Mouse (Mus musculus) MEL (cell line): ENCODE results near the gene Scube3. TPM values are rescaled to one million over a fixed set of nuclear protein-coding genes. Genes with fewer than 3 reads are reported as not detected.

Experiments used
- DNase-seq: peaks from one replicate; pipeline ENCODE4 v3.0.0; 2011; ENCODE audit warnings: low read depth, low spot score
- H3K27ac ChIP-seq: 2 replicates; pipeline ENCODE4 v1.5.1; 2012; ENCODE audit warnings: low read depth, mild to moderate bottlenecking, control low read depth, low read length, moderate library complexity; ENCODE audit not compliant: control insufficient read depth
- H3K27me3 ChIP-seq, 2 experiments: fragments of 150-350 bp in 1 of 2; sonication (generic) in 1 of 2; 2 replicates each; pipeline ENCODE4 v1.6.1; 2012; ENCODE audit warnings: low read length in 2 of 2, mild to moderate bottlenecking in 2 of 2, improper control_type of control experiment in 1 of 2, moderate library complexity in 1 of 2; ENCODE audit not compliant: insufficient read depth in 2 of 2, control insufficient read depth in 1 of 2
- H3K36me3 ChIP-seq, 2 experiments: 2 replicates each; pipeline ENCODE4 v1.6.1; 2012 to 2014; ENCODE audit warnings: low read length in 2 of 2, improper control_type of control experiment in 1 of 2, inconsistent platforms in 1 of 2, mild to moderate bottlenecking in 1 of 2; ENCODE audit not compliant: insufficient read depth in 2 of 2, control insufficient read depth in 1 of 2
- H3K4me1 ChIP-seq, 2 experiments: fragments of 150-350 bp in 1 of 2; sonication (generic) in 1 of 2; 2 replicates each; pipeline ENCODE4 v1.6.1; 2012; ENCODE audit warnings: low read length in 2 of 2, improper control_type of control experiment in 1 of 2, mild to moderate bottlenecking in 1 of 2; ENCODE audit not compliant: insufficient read depth in 2 of 2, control insufficient read depth in 1 of 2
- H3K4me3 ChIP-seq, 2 experiments: fragments of 150-350 bp in 1 of 2; sonication (generic) in 1 of 2; 2 replicates each; pipeline ENCODE4 v1.5.1; 2012; ENCODE audit warnings: low read depth in 2 of 2, low read length in 2 of 2, mild to moderate bottlenecking in 2 of 2, moderate library complexity in 2 of 2, control low read depth in 1 of 2, improper control_type of control experiment in 1 of 2; ENCODE audit not compliant: control insufficient read depth in 1 of 2, insufficient read depth in 1 of 2
- H3K79me2 ChIP-seq: 2 replicates; pipeline ENCODE4 v1.6.1; 2012; ENCODE audit warnings: mild to moderate bottlenecking, low read length, moderate library complexity; ENCODE audit not compliant: control insufficient read depth, poor library complexity, insufficient read depth
- H3K9ac ChIP-seq: 2 replicates; pipeline ENCODE4 v1.6.1; 2012; ENCODE audit warnings: low read depth, mild to moderate bottlenecking, control low read depth, low read length, moderate library complexity; ENCODE audit not compliant: control insufficient read depth, poor library complexity, severe bottlenecking
- H3K9me3 ChIP-seq: fragments of 150-350 bp; sonication (generic); replicated peaks from 2 replicates; pipeline ENCODE4 v1.6.1; 2012; ENCODE audit warnings: mild to moderate bottlenecking, low read length, improper control_type of control experiment, moderate library complexity; ENCODE audit not compliant: insufficient read depth
- BHLHE40 ChIP-seq: IDR thresholded peaks from 2 replicates; pipeline ENCODE4 v1.6.1; 2012; ENCODE audit warnings: low read depth, mild to moderate bottlenecking, inconsistent platforms, low read length, improper control_type of control experiment, borderline replicate concordance
- CHD1 ChIP-seq: IDR thresholded peaks from 2 replicates; pipeline ENCODE4 v1.6.1; 2012; ENCODE audit warnings: low read depth, mild to moderate bottlenecking, inconsistent platforms, low read length, improper control_type of control experiment
- CTCF ChIP-seq, 3 experiments: IDR thresholded peaks in 2 of 3; conservative IDR thresholded peaks in 1 of 3; 2 replicates each; pipeline ENCODE4 v1.5.1; 2011 to 2012; ENCODE audit warnings: low read length in 3 of 3, low read depth in 2 of 3, mild to moderate bottlenecking in 2 of 3, improper control_type of control experiment in 1 of 3, inconsistent platforms in 1 of 3, mixed read lengths in 1 of 3, moderate library complexity in 1 of 3; ENCODE audit not compliant: control insufficient read depth in 1 of 3, insufficient read depth in 1 of 3, poor library complexity in 1 of 3, severe bottlenecking in 1 of 3
- ETS1 ChIP-seq: IDR thresholded peaks from 2 replicates; pipeline ENCODE4 v1.6.1; 2012; ENCODE audit warnings: low read depth, mild to moderate bottlenecking, inconsistent platforms, low read length, improper control_type of control experiment, moderate library complexity
- GATA1 ChIP-seq: IDR thresholded peaks from 2 replicates; pipeline ENCODE4 v1.6.1; 2011; ENCODE audit warnings: low read depth, low read length, improper control_type of control experiment
- HCFC1 ChIP-seq: IDR thresholded peaks from 2 replicates; pipeline ENCODE4 v1.6.1; 2012; ENCODE audit warnings: low read depth, mild to moderate bottlenecking, inconsistent platforms, low read length, improper control_type of control experiment, moderate library complexity
- JUND ChIP-seq: IDR thresholded peaks from 2 replicates; pipeline ENCODE4 v1.6.1; 2011; ENCODE audit warnings: low read depth, mild to moderate bottlenecking, improper control_type of control experiment, low read length
- KAT2A ChIP-seq: conservative IDR thresholded peaks from 2 replicates; pipeline ENCODE4 v1.6.1; 2012; ENCODE audit warnings: low read depth, low read length, improper control_type of control experiment, inconsistent platforms
- MAFK ChIP-seq: IDR thresholded peaks from 2 replicates; pipeline ENCODE4 v1.6.1; 2011; ENCODE audit warnings: low read depth, mild to moderate bottlenecking, low read length, improper control_type of control experiment, borderline replicate concordance
- MAX ChIP-seq: IDR thresholded peaks from 2 replicates; pipeline ENCODE4 v1.6.1; 2011; ENCODE audit warnings: low read length, improper control_type of control experiment
- MEF2A ChIP-seq: IDR thresholded peaks from 2 replicates; pipeline ENCODE4 v1.6.1; 2014; ENCODE audit warnings: low read depth, mild to moderate bottlenecking, inconsistent platforms, low read length, improper control_type of control experiment; ENCODE audit not compliant: poor library complexity, insufficient replicate concordance, severe bottlenecking; ENCODE audit errors: extremely low read depth
- MYB ChIP-seq: IDR thresholded peaks from 2 replicates; pipeline ENCODE4 v1.6.1; 2011; ENCODE audit warnings: mild to moderate bottlenecking, low read depth, low read length, improper control_type of control experiment
- MYC ChIP-seq: IDR thresholded peaks from 2 replicates; pipeline ENCODE4 v1.6.1; 2011; ENCODE audit warnings: low read depth, mild to moderate bottlenecking, low read length, improper control_type of control experiment, moderate library complexity
- NELFE ChIP-seq: IDR thresholded peaks from 2 replicates; pipeline ENCODE4 v1.6.1; 2011; ENCODE audit warnings: low read depth, low read length, improper control_type of control experiment
- POLR2A ChIP-seq, 2 experiments: IDR thresholded peaks; 2 replicates each; pipeline ENCODE4 v1.6.1; 2011 to 2012; ENCODE audit warnings: low read length in 2 of 2, mild to moderate bottlenecking in 2 of 2, control low read depth in 1 of 2, improper control_type of control experiment in 1 of 2, low read depth in 1 of 2, moderate library complexity in 1 of 2; ENCODE audit not compliant: control insufficient read depth in 1 of 2, insufficient read depth in 1 of 2, poor library complexity in 1 of 2
- RAD21 ChIP-seq: IDR thresholded peaks from 2 replicates; pipeline ENCODE4 v1.6.1; 2011; ENCODE audit warnings: mild to moderate bottlenecking, low read depth, low read length, improper control_type of control experiment
- RCOR1 ChIP-seq: IDR thresholded peaks from 2 replicates; pipeline ENCODE4 v1.6.1; 2012; ENCODE audit warnings: low read depth, mild to moderate bottlenecking, inconsistent platforms, low read length, improper control_type of control experiment
- SMC3 ChIP-seq: IDR thresholded peaks from 2 replicates; pipeline ENCODE4 v1.6.1; 2011; ENCODE audit warnings: low read depth, low read length, improper control_type of control experiment
- TAL1 ChIP-seq: IDR thresholded peaks from 2 replicates; pipeline ENCODE4 v1.6.1; 2012; ENCODE audit warnings: mild to moderate bottlenecking, inconsistent platforms, low read length, moderate library complexity, mixed read lengths
- TCF12 ChIP-seq: IDR thresholded peaks from 2 replicates; pipeline ENCODE4 v1.6.1; 2014; ENCODE audit warnings: low read depth, mild to moderate bottlenecking, inconsistent platforms, low read length, improper control_type of control experiment, moderate library complexity
- USF1 ChIP-seq: IDR thresholded peaks from 2 replicates; pipeline ENCODE4 v1.6.1; 2014; ENCODE audit warnings: low read depth, mild to moderate bottlenecking, inconsistent platforms, low read length, improper control_type of control experiment, moderate library complexity
- USF2 ChIP-seq, 2 experiments: IDR thresholded peaks; 2 replicates each; pipeline ENCODE4 v1.6.1; 2011 to 2012; ENCODE audit warnings: improper control_type of control experiment in 2 of 2, low read length in 2 of 2, borderline replicate concordance in 1 of 2, inconsistent platforms in 1 of 2, low read depth in 1 of 2, mild to moderate bottlenecking in 1 of 2; ENCODE audit not compliant: insufficient read depth in 1 of 2
- ZC3H11A ChIP-seq: IDR thresholded peaks from 2 replicates; pipeline ENCODE4 v1.6.1; 2012; ENCODE audit warnings: low read depth, mild to moderate bottlenecking, inconsistent platforms, low read length, improper control_type of control experiment
- ZKSCAN1 ChIP-seq: IDR thresholded peaks from 2 replicates; pipeline ENCODE4 v1.6.1; 2012; ENCODE audit warnings: low read depth, mild to moderate bottlenecking, inconsistent platforms, low read length, improper control_type of control experiment, moderate library complexity
- ZMIZ1 ChIP-seq: IDR thresholded peaks from 2 replicates; pipeline ENCODE4 v1.6.1; 2012; ENCODE audit warnings: low read depth, mild to moderate bottlenecking, inconsistent platforms, low read length, improper control_type of control experiment, moderate library complexity
- polyA plus RNA-seq, 2 experiments: library from polyadenylated mRNA; stranded (reverse) in 1 of 2; unstranded in 1 of 2; fragments of >175 nt in 1 of 2; fragments of >200 nt in 1 of 2; gene quantifications; 2 replicates each; pipeline versions ENCODE4 v1.2.1 to v1.2.4; 2012; ENCODE audit warnings: low replicate concordance in 2 of 2, low read depth in 1 of 2; ENCODE audit not compliant: insufficient read length in 2 of 2, insufficient read depth in 1 of 2, missing spikeins in 1 of 2
- total RNA-seq: library from RNA; depleted of rRNA; stranded (reverse); fragments of 300-350 nt; gene quantifications from 2 replicates; pipeline ENCODE4 v1.2.3, GENCODE M21; 2012

Gene Scube3
- total and polyA plus RNA-seq, 3 experiments, result 0.03 to 0.04 TPM; not detected in 1

- H3K9me3 ChIP-seq, result no peaks in the 10 kb centered on the region
- H3K4me1 ChIP-seq, result no peaks in the 10 kb centered on the region
Measured at GRCm38 (mm10) chr17:28150456-28150855, 8.5 kb downstream of the Scube3 start.

GRCm38 (mm10) chr17:28153095-28153494 lies 11.2 kb downstream of the Scube3 start:
- H3K4me3 ChIP-seq, result no peak overlapping the region
- H3K36me3 ChIP-seq, result no peaks in the 10 kb centered on the region
- no peak overlapping the region for H3K27ac ChIP-seq
- H3K9me3 ChIP-seq, result no peaks in the 10 kb centered on the region
- no peaks in the 10 kb centered on the region for H3K79me2 ChIP-seq
- no peak for DNase-seq
- H3K9ac ChIP-seq, result no peak overlapping the region
- TF ChIP-seq SMC3 (no peak), ZKSCAN1 (no peak), KAT2A (no peak), MAX (no peak), RCOR1 (no peak), POLR2A (IDR thresholded peaks at IDR 0.05; ENCODE audit: control insufficient read depth in 1 of 2, insufficient read depth in 1 of 2, low read depth in 1 of 2, low read length in 2 of 2, poor library complexity in 1 of 2) (no peak), NELFE (no peak), HCFC1 (no peak), TAL1 (no peak), USF1 (no peak), RAD21 (no peak), CTCF (IDR thresholded peaks at IDR 0.05 in 2 of 3, conservative IDR thresholded peaks at IDR 0.05 in 1 of 3; ENCODE audit: control insufficient read depth in 1 of 3, insufficient read depth in 1 of 3, low read depth in 2 of 3, low read length in 3 of 3, poor library complexity in 1 of 3, severe bottlenecking in 1 of 3) (no peak), MAFK (no peak), TCF12 (no peak), MYB (no peak), MEF2A (no peak), BHLHE40 (no peak), USF2 (IDR thresholded peaks at IDR 0.05; ENCODE audit: borderline replicate concordance in 1 of 2, insufficient read depth in 1 of 2, low read depth in 1 of 2, low read length in 2 of 2) (no peak), CHD1 (no peak)
- TF ChIP-seq, all 39 proteins: peak for 0
- Histone ChIP-seq H3K27me3 (no peaks in the 10 kb centered on the region), H3K4me1 (no peaks in the 10 kb centered on the region)

More at GRCm38 (mm10) chr17:28150456-28150855, 8.5 kb downstream of the Scube3 start:
- no peak for TF ChIP-seq HCFC1
- no peak for TF ChIP-seq ZC3H11A
- TF ChIP-seq ETS1, result no peak
- TF ChIP-seq GATA1, result no peak
- TF ChIP-seq MYC, result no peak
- TF ChIP-seq JUND, result no peak
- no peak for TF ChIP-seq ZMIZ1
- no peak for DNase-seq
- no peaks in the 10 kb centered on the region for H3K79me2 ChIP-seq
- H3K9ac ChIP-seq, result no peak overlapping the region
- no peaks in the 10 kb centered on the region for H3K27me3 ChIP-seq
- no peak overlapping the region for H3K4me3 ChIP-seq
- H3K27ac ChIP-seq, result no peak overlapping the region
- no peaks in the 10 kb centered on the region for H3K36me3 ChIP-seq
